Mouse (Mus musculus): ENCODE data around the gene Amh. TPM values are rescaled to one million over a fixed set of nuclear protein-coding genes. Genes with fewer than 3 reads are reported as not detected.

The Amh gene
- total and polyA plus RNA-seq, 3 experiments, result 0.18 to 0.25 (median 0.18) TPM

DNA sequence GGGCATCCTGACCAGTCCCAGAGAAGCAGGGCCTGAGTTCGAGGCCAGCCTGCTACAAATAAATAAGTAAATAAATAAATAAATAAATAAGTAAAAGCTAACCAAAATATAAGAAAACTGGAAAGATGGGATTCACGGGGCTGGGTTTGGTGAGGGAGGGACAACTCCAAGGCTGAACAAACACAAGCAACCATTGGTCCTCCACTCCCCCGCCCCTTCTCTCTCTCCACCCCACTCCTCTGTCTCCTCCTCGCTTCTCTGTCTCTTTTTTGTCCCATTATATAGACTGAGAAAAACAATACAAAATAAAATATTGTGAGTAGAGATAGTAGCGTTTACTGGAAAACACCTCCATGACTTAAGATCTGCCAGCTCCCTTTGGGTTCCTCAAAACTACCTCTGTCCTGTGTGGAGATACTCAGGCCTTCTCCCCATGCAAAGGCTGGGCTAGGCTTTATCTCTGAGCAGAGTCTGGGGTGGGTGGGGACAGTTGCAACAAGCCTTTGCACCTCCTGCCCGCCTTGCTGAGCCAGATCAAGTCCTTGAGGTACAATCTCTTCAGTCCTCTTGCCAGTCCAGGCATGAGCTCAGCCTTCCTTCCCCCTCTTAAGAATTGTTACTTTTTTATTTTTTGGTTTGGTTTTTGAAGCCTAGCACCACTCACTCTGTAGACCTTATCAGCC, 13.7 kb downstream of the Amh start:
- WGBS, result 51% methylated on average over 6 of the region's 6 CpGs
- Histone ChIP-seq H3K27ac (no peak overlapping the region), H3K4me1 (ENCODE audit: control insufficient read depth, insufficient read depth, low read length) (no peaks in the 10 kb centered on the region), H3K9ac (ENCODE audit: low read depth, low read length) (no peak overlapping the region), H3K79me2 (replicated peaks; ENCODE audit: control insufficient read depth, insufficient read depth, low read length) (no peaks in the 10 kb centered on the region), H3K27me3 (ENCODE audit: control insufficient read depth, insufficient read depth, low read length) (no peaks in the 10 kb centered on the region), H3K4me3 (no peak overlapping the region), H3K36me3 (ENCODE audit: control insufficient read depth, insufficient read depth, low read length) (no peaks in the 10 kb centered on the region)
- DNase-seq, result no peak
- TF ChIP-seq EP300 (IDR thresholded peaks at IDR 0.05; ENCODE audit: insufficient read depth, low read depth, low read length) (no peak), CTCF (IDR thresholded peaks at IDR 0.05) (no peak), POLR2A (IDR thresholded peaks at IDR 0.05; ENCODE audit: insufficient read depth, low read depth, low read length) (no peak)
- intact Hi-C loops (cut with DNase I), result loop anchor here (2.0 kb wide), 1 partner anchor 68 kb away; no protein-coding TSS in a partner anchor

DNA sequence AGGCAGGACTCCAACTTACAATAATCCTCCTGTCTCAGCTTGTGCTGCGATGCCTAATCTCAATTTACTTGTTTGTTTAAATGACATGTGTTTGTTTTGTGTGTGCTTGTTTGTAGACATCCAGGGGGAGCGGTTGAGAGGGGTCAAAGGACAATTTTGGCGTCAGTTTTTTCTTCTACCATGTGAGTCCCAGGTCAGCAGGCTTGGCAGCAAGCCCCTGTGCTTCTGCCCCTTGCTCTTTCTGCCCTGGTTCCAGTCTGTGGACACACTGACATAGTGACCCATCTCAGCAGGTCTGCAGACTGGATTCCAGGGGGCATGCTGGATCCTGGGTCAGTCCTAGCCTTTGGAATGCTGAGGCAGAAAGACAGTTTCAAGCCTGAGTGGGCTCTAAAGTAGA, 14.4 kb downstream of the Amh start:
- TF ChIP-seq POLR2A (IDR thresholded peaks at IDR 0.05; ENCODE audit: insufficient read depth, low read depth, low read length) (no peak), CTCF (IDR thresholded peaks at IDR 0.05) (no peak), EP300 (IDR thresholded peaks at IDR 0.05; ENCODE audit: insufficient read depth, low read depth, low read length) (no peak)
- Histone ChIP-seq H3K4me3 (no peak overlapping the region), H3K27ac (no peak overlapping the region), H3K36me3 (ENCODE audit: control insufficient read depth, insufficient read depth, low read length) (no peaks in the 10 kb centered on the region), H3K4me1 (ENCODE audit: control insufficient read depth, insufficient read depth, low read length) (no peaks in the 10 kb centered on the region), H3K9ac (ENCODE audit: low read depth, low read length) (no peak overlapping the region), H3K79me2 (replicated peaks; ENCODE audit: control insufficient read depth, insufficient read depth, low read length) (no peaks in the 10 kb centered on the region), H3K27me3 (ENCODE audit: control insufficient read depth, insufficient read depth, low read length) (no peaks in the 10 kb centered on the region)
- 46% methylated on average over 3 of the region's 3 CpGs for WGBS
- DNase-seq, result no peak
- intact Hi-C loops (cut with DNase I), result loop anchor here (2.0 kb wide), 1 partner anchor 69 kb away; no protein-coding TSS in a partner anchor

DNA sequence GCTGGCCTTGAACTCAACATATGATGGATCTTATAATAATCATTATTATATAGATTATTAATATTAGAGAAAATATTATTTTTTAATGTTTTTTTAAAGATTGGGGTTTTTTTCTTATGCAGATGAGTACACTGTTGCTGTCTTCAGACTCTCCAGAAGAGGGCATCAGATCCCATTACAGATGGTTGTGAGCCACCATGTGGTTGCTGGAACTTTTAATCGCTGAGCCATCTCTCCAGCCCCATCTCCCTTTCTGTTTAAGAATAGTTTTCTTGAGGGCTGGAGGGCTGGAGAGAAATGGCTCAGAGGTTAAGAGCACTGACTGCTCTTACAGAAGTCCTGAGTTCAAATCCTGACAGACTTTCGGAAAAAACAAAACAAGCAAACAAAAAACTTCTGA, 16.9 kb downstream of the Amh start:
- 49% methylated on average over 2 of the region's 2 CpGs for WGBS

DNA sequence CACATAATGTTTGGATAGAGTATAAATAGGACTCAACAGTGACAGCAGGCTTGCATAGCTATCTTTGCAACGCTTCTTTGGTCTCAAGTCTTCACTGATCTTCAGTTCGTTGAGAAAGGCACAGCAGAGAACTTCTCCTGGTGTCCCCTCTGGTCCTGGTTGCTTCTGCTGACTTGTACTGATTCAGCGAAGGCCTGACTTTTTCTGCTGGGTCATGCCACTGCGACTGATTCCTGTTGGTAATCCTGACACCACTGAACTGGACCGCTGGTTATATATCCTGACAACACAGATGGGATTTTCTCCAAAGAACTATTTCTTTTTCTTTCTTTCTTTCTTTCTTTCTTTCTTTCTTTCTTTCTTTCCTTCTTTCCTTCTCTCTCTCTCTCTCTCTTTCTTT, 17.5 kb downstream of the Amh start:
- intact Hi-C loops (cut with DNase I), result loop anchor here (1.0 to 5.0 kb wide), 2 partner anchors 54 to 175 kb away; no protein-coding TSS in a partner anchor

More for the DNA sequence above, 16.9 kb downstream of the Amh start:
- Histone ChIP-seq H3K27ac (no peak overlapping the region), H3K4me1 (ENCODE audit: control insufficient read depth, insufficient read depth, low read length) (no peaks in the 10 kb centered on the region), H3K79me2 (replicated peaks; ENCODE audit: control insufficient read depth, insufficient read depth, low read length) (peaks cover 2% of the 10 kb centered on the region; the same call in 1 of the 2 replicates), H3K27me3 (ENCODE audit: control insufficient read depth, insufficient read depth, low read length) (no peaks in the 10 kb centered on the region), H3K4me3 (no peak overlapping the region), H3K9ac (ENCODE audit: low read depth, low read length) (no peak overlapping the region), H3K36me3 (ENCODE audit: control insufficient read depth, insufficient read depth, low read length) (no peaks in the 10 kb centered on the region)
- peak; percentile 93 for TF ChIP-seq CTCF (IDR thresholded peaks at IDR 0.05)
- TF ChIP-seq EP300 (IDR thresholded peaks at IDR 0.05; ENCODE audit: insufficient read depth, low read depth, low read length), result no peak
- intact Hi-C loops (cut with DNase I), result loop anchor here (1.0 to 5.0 kb wide), 2 partner anchors 54 to 175 kb away; no protein-coding TSS in a partner anchor
- no peak for DNase-seq

DNA sequence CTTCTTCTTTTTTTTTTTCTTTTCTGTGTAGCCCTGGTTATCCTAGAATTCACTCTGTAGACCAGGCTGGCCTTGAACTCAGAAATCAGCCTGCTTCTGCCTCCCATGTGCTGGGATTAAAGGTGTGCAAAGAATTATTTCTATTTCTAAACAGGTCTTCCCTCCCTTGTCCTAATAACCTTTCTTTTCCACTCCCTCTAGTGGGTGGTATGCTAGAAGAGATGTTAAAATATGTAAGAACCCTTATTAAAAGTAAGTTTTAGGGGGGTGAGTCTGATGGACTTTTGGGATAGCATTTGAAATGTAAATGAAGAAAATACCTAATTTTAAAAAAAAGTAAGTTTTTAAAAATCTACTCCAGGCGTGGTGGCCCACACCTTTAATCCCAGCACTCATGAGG, 18.3 kb downstream of the Amh start:
- Histone ChIP-seq H3K4me3 (no peak overlapping the region), H3K27ac (no peak overlapping the region), H3K4me1 (ENCODE audit: control insufficient read depth, insufficient read depth, low read length) (peaks cover 4% of the 10 kb centered on the region), H3K9ac (ENCODE audit: low read depth, low read length) (no peak overlapping the region), H3K79me2 (replicated peaks; ENCODE audit: control insufficient read depth, insufficient read depth, low read length) (peaks cover 7% of the 10 kb centered on the region), H3K36me3 (ENCODE audit: control insufficient read depth, insufficient read depth, low read length) (no peaks in the 10 kb centered on the region), H3K27me3 (ENCODE audit: control insufficient read depth, insufficient read depth, low read length) (no peaks in the 10 kb centered on the region)
- TF ChIP-seq POLR2A (IDR thresholded peaks at IDR 0.05; ENCODE audit: insufficient read depth, low read depth, low read length) (no peak), CTCF (IDR thresholded peaks at IDR 0.05) (peak; percentile 37), EP300 (IDR thresholded peaks at IDR 0.05; ENCODE audit: insufficient read depth, low read depth, low read length) (no peak)
- no peak for DNase-seq
- intact Hi-C loops (cut with DNase I), result loop anchor here (5.0 kb wide), 1 partner anchor 174 kb away; no protein-coding TSS in a partner anchor
- 88% methylated on average over 1 of the region's 1 CpGs for WGBS

More for the DNA sequence above, 17.5 kb downstream of the Amh start:
- Histone ChIP-seq H3K36me3 (ENCODE audit: control insufficient read depth, insufficient read depth, low read length) (no peaks in the 10 kb centered on the region), H3K79me2 (replicated peaks; ENCODE audit: control insufficient read depth, insufficient read depth, low read length) (peaks cover 4% of the 10 kb centered on the region), H3K27me3 (ENCODE audit: control insufficient read depth, insufficient read depth, low read length) (no peaks in the 10 kb centered on the region), H3K4me3 (no peak overlapping the region), H3K9ac (ENCODE audit: low read depth, low read length) (no peak overlapping the region), H3K4me1 (ENCODE audit: control insufficient read depth, insufficient read depth, low read length) (peaks cover under 1% of the 10 kb centered on the region; the same call in 1 of the 2 replicates), H3K27ac (no peak overlapping the region)
- TF ChIP-seq EP300 (IDR thresholded peaks at IDR 0.05; ENCODE audit: insufficient read depth, low read depth, low read length) (no peak), POLR2A (IDR thresholded peaks at IDR 0.05; ENCODE audit: insufficient read depth, low read depth, low read length) (no peak), CTCF (IDR thresholded peaks at IDR 0.05) (no peak)
- DNase-seq, result no peak
- 76% methylated on average over 5 of the region's 5 CpGs for WGBS
